Mouse (Mus musculus) gastrocnemius, postnatal 14 days (tissue): ENCODE data around the gene Gm49336. TPM values are rescaled to one million over a fixed set of nuclear protein-coding genes. Genes with fewer than 3 reads are reported as not detected.

ENCODE experiments used
- DNase-seq: peaks from one replicate; pipeline ENCODE4 v3.0.0; 2021; ENCODE audit warnings: mixed read lengths
- intact Hi-C: fragments of 180-260 bp; cut with DNase I; formaldehyde crosslinking; loops from one replicate; pipeline ENCODE4 v1.15.1; 2025; ENCODE audit warnings: low total_unique reads
- microRNA-seq, 2 experiments: library from miRNA; unstranded; fragments of <30 nt; microRNA quantifications; one replicate each; pipeline ENCODE4 v1.2.0; 2021
- total RNA-seq, 2 experiments: library from RNA; stranded (reverse); gene quantifications; 2 replicates each; pipeline ENCODE4 v1.2.3; 2021

The Gm49336 gene
- total RNA-seq, 2 experiments from 2014 or later, result 27.7 to 30.0 TPM

DNA sequence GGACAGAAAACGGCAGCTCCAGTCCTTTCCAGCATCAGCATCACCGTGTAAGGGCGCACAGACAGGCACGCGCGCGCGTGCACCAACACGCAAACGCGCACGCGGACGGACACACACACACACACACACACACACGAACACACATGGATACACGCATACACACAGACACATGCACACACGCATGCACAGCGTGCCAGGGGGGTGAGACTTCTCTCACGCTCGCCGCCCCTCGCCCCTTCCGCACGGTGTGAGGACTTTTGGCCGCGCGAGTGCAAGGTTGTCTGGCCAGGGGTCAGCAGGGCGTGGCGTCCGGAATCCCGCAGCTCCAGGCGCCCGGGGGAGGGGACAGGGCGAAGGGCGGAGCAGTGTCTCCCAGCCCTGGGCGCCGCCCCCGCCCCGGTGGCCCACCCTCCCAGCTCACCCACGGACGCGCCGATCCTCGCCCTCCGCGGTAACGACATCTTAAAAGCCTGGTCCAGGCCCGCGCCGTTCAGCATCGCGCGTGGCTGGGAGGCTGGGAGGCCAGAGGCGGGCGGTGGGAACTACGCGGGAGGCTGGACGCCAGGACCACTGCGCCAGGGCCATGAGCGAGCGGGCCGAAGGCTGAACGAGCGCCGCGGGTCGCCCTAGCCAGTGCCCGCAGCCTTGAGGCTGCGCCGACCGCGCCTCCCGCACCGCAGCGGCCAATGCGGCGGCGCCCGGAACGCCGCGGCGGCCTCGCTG, 74.3 kb downstream of the Gm49336 start:
- peak; percentile 45 for DNase-seq
- intact Hi-C loops, result no loop called here

DNA sequence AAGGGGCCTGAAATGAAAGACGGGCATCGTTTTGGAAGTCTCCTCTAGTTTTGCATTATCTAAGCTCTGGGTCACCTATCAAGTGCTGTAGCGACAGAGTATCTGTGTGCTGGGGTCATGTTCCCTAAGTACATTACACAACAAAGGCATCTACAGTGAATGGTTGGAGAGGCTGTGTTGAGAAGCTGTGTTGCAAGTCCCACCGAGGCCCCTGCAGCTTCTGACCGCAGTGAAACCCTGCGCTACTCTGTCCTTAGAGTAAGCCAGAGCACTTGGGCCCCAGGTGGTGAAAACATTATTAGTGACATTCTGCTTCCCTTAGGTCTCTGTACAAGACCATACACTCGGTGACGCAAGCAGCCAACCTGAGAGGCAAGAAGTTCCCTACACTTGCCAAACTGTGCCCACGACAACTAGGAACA, 74.8 kb downstream of the Gm49336 start:
- no peak for DNase-seq
- intact Hi-C loops, result no loop called here

DNA sequence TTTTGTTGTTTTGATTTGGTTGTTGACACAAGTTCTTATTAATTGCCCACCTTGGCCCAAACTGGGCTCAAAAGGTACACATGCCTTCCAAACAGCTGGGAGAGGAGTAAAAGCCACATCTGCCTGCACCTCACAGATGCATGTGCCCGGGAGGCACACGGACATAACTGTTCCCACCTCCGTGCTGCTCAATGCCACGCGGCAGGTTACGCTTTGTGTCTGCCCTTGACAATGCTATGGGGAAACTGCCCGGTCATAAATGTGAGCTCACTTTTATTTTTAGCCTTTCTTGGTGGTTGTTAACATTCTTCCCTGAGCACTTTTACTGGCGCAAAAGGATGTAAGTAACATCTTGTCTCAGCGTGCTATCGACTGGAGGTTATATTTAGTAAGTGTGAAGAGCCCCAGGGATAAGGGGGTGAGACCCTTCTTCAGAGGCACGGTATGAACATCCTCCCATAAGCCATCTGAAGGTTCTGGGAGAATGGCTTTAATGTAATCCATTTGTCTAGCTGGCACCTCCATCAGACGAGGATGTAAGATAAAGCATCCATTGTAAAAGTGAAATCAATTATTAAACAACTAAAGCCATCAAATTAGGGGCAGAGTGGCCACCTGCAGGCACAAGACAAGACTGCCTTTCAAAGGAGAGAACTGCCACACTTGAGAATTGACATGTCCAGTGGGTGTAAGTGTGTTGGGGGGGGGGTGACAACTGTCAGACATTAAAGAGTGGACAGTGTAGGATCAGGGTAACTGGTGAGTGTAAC, 78.8 kb downstream of the Gm49336 start:
- intact Hi-C loops, result no loop called here

DNA sequence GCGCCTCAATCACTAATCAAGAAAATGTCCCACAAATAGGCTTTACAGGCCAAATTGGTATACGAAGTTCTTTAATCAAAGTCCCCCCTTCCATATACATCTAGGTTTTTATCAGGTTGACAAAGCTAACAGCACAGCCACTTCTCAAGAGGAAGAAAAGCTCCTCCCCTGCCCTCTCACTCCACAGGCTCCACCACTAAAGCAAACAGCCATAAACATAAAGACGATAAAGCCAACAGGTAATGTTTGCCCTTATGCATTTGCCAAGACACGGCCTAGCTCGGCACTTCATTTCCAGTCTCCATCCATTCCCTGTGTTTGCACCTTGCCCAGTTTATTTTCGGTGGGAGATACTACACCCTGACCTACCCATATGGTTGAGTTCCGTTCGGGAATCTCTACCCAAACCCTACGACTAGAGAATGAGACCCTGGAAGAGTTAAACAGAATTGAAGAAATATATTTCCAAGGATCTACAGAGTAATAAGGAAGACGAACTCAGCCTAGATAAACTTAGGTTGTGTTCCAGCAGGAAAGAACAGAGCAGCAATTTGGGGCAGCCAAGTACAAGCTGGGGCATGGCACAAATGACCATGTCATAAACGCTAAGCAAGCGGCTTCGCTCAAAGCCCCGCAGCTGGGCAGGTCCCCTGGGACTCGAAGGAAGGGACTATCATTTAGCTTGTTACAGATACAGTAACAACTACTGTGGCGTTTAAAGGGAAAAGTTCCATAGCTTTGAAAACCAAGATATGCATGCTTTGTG, 80.3 kb downstream of the Gm49336 start:
- intact Hi-C loops, result no loop called here
- DNase-seq, result peak; percentile 13

More for the DNA sequence above, 78.8 kb downstream of the Gm49336 start:
- no peak for DNase-seq

DNA sequence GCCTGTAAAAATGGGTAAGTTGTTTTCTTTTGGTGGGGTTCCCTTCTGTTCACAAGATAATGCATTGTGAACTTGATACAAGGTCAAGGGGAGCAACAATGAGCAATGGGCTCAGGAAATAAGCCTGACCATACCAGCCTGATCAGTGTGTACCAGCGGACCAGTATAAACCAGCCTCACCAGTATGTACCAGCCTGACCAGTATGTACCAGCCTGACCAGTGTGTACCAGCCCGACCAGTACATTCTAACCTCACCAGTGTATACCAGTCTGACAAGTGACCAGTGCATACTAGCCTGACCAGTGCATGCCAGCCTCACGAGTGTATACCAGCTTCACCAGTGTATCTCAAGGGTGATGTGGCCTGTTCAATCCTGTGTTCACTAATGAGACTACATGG, 87.9 kb downstream of the Gm49336 start:
- intact Hi-C loops, result no loop called here

More for the DNA sequence above, 87.9 kb downstream of the Gm49336 start:
- DNase-seq, result no peak

Small RNA genes within 50 kb of the gene (microRNA-seq; reads per million reads assigned to microRNA genes)
- gene Mir719, result 0 reads per million in 2 experiments

Other genes with a start within 250 kb of the Gm49336 start
- gene Atp8a2, start 54.3 kb downstream of the Gm49336 start, total RNA-seq, result 1 to 10 TPM in 1 of 2 experiments, under 1 TPM in 1; 0.93 to 1.8 TPM
- gene Nupl1, start 76 bp downstream of the Gm49336 start, total RNA-seq, result under 1 TPM in 1 of 2 experiments, not detected in 1; 0.25 TPM
- 10 to 100 TPM; 30.6 to 31.0 TPM for gene Mtmr6, start 13.7 kb upstream of the Gm49336 start, total RNA-seq
- gene Amer2, start 121.8 kb upstream of the Gm49336 start, total RNA-seq, result under 1 TPM; 0.11 to 0.16 TPM